Mouse (Mus musculus) bone marrow, adult 2 months (tissue): ENCODE results near the gene Fcrlb.
"Not testable (repeated sequence)": the region's sequence is repeated elsewhere in the genome, so short reads cannot be mapped to it uniquely, and the experiment has no call there.

Source experiments
- CTCF ChIP-seq: fragments of 200-500 bp; IDR thresholded peaks from 2 replicates; pipeline ENCODE4 v1.5.1; 2011; ENCODE audit warnings: low read length, control low read depth; ENCODE audit not compliant: control insufficient read depth, insufficient read depth
- POLR2A ChIP-seq: fragments of 200-500 bp; IDR thresholded peaks from 2 replicates; pipeline ENCODE4 v1.6.1; 2011; ENCODE audit warnings: low read depth, mild to moderate bottlenecking, control low read depth, low read length, borderline replicate concordance; ENCODE audit not compliant: control insufficient read depth

DNA sequence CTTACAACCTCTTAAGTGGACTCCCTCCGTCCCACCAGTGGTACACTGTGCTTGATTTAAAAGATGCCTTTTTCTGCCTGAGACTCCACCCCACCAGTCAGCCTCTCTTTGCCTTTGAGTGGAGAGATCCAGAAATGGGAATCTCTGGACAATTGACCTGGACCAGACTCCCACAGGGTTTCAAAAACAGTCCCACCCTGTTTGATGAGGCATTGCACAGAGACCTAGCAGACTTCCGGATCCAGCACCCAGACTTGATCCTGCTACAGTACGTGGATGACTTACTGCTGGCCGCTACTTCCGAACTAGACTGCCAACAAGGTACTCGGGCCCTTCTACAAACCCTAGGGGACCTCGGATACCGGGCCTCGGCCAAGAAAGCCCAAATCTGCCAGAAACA, 32.2 kb upstream of the Fcrlb start:
- TF ChIP-seq CTCF, POLR2A: not testable (repeated sequence)
